Mouse (Mus musculus) heart, embryonic 12.5 days (tissue): Measurements from ENCODE around the gene Camk2g. TPM values are rescaled to one million over a fixed set of nuclear protein-coding genes. Genes with fewer than 3 reads are reported as not detected.

Experiments
- ATAC-seq: fragments of 200-750 bp; cut with Nextera tagmentation; 2 replicates; pipeline ENCODE4 v1.8.0; 2017; ENCODE audit warnings: moderate TSS enrichment, moderate library complexity; ENCODE audit not compliant: insufficient number of reproducible peaks, low FRiP score
- H3K27ac ChIP-seq: fragments of 300-500 bp; sonication (generic); 2 replicates; pipeline ENCODE4 v1.5.1; 2016; ENCODE audit warnings: mild to moderate bottlenecking, moderate library complexity; ENCODE audit not compliant: poor library complexity, severe bottlenecking
- H3K27me3 ChIP-seq: fragments of 300-500 bp; sonication (generic); replicated peaks from 2 replicates; pipeline ENCODE4 v1.6.1; 2016; ENCODE audit warnings: mild to moderate bottlenecking, moderate library complexity
- H3K36me3 ChIP-seq: fragments of 300-500 bp; sonication (generic); 2 replicates; pipeline ENCODE4 v1.6.1; 2016; ENCODE audit warnings: mild to moderate bottlenecking, moderate library complexity
- H3K4me1 ChIP-seq: fragments of 300-500 bp; sonication (generic); replicated peaks from 2 replicates; pipeline ENCODE4 v1.6.1; 2016; ENCODE audit warnings: mild to moderate bottlenecking
- H3K4me2 ChIP-seq: fragments of 300-500 bp; sonication (generic); 2 replicates; pipeline ENCODE4 v1.6.1; 2016; ENCODE audit warnings: mild to moderate bottlenecking, moderate library complexity
- H3K4me3 ChIP-seq: fragments of 300-500 bp; sonication (generic); 2 replicates; pipeline ENCODE4 v1.5.1; 2016; ENCODE audit warnings: mild to moderate bottlenecking
- H3K9ac ChIP-seq: fragments of 300-500 bp; sonication (generic); 2 replicates; pipeline ENCODE4 v1.6.1; 2016; ENCODE audit warnings: mild to moderate bottlenecking, moderate library complexity
- H3K9me3 ChIP-seq: fragments of 300-500 bp; sonication (generic); replicated peaks from 2 replicates; pipeline ENCODE4 v1.6.1; 2016; ENCODE audit warnings: mild to moderate bottlenecking, moderate library complexity
- whole genome bisulfite sequencing: fragments of 180-500 bp; shearing (Covaris S2); methylation state at CpG from one replicate; pipeline ENCODE4 v1.1.7; 2016; 5-methylcytosine and 5-hydroxymethylcytosine counted together
- polyA plus RNA-seq: library from polyadenylated mRNA; unstranded; fragments of >200 nt; fragmentation: Nextera tagmentation; extraction: Ambion mirVana; gene quantifications from 2 replicates; pipeline ENCODE4 v1.2.1, GENCODE M21; 2016

Camk2g gene
- polyA plus RNA-seq, 1 experiment from 2014 or later: 65.4 TPM

- no peak overlapping the region for H3K4me2 ChIP-seq
- 77% methylated on average over 12 of the region's 12 CpGs for WGBS
Measured at GRCm38 (mm10) chr14:20829523-20830366, 35.9 kb upstream of the Camk2g start.

GRCm38 (mm10) chr14:20828524-20828923 is 34.6 kb upstream of the Camk2g start:
- H3K4me3 ChIP-seq: no peak overlapping the region
- ATAC-seq: no peak
- H3K4me1 ChIP-seq: peaks cover 5% of the 10 kb centered on the region
- no peak overlapping the region for H3K4me2 ChIP-seq
- no peak overlapping the region for H3K27ac ChIP-seq
- H3K9me3 ChIP-seq: no peaks in the 10 kb centered on the region
- no peaks in the 10 kb centered on the region for H3K27me3 ChIP-seq
- WGBS: 86% methylated on average over 3 of the region's 3 CpGs
- no peak overlapping the region for H3K9ac ChIP-seq
- no peaks in the 10 kb centered on the region for H3K36me3 ChIP-seq

More at GRCm38 (mm10) chr14:20829523-20830366, 35.9 kb upstream of the Camk2g start:
- Histone ChIP-seq H3K9ac (no peak overlapping the region), H3K27ac (no peak overlapping the region), H3K27me3 (no peaks in the 10 kb centered on the region), H3K9me3 (no peaks in the 10 kb centered on the region), H3K36me3 (no peaks in the 10 kb centered on the region), H3K4me3 (no peak overlapping the region), H3K4me1 (peaks cover 5% of the 10 kb centered on the region)
- ATAC-seq: no peak

GRCm38 (mm10) chr14:20827491-20827890 is 33.6 kb upstream of the Camk2g start:
- Histone ChIP-seq H3K36me3 (no peaks in the 10 kb centered on the region), H3K4me3 (no peak overlapping the region), H3K9me3 (no peaks in the 10 kb centered on the region), H3K4me2 (no peak overlapping the region), H3K27ac (no peak overlapping the region), H3K4me1 (peaks cover 5% of the 10 kb centered on the region), H3K9ac (no peak overlapping the region), H3K27me3 (no peaks in the 10 kb centered on the region)
- 83% methylated on average over 5 of the region's 5 CpGs for WGBS
- no peak for ATAC-seq

- Histone ChIP-seq H3K4me3 (no peak overlapping the region), H3K27ac (no peak overlapping the region), H3K9ac (no peak overlapping the region), H3K9me3 (no peaks in the 10 kb centered on the region), H3K4me1 (peaks cover 5% of the 10 kb centered on the region), H3K4me2 (no peak overlapping the region), H3K36me3 (no peaks in the 10 kb centered on the region), H3K27me3 (no peaks in the 10 kb centered on the region)
- 79% methylated on average over 8 of the region's 8 CpGs for WGBS
- ATAC-seq: no peak
Measured at GRCm38 (mm10) chr14:20827061-20827460, 33.2 kb upstream of the Camk2g start.

GRCm38 (mm10) chr14:20825516-20825915 is 31.6 kb upstream of the Camk2g start:
- Histone ChIP-seq H3K4me1 (no peaks in the 10 kb centered on the region), H3K27me3 (no peaks in the 10 kb centered on the region), H3K36me3 (no peaks in the 10 kb centered on the region), H3K27ac (no peak overlapping the region), H3K9ac (no peak overlapping the region), H3K4me2 (no peak overlapping the region), H3K9me3 (no peaks in the 10 kb centered on the region), H3K4me3 (no peak overlapping the region)
- no peak for ATAC-seq
- 84% methylated on average over 2 of the region's 2 CpGs for WGBS

GRCm38 (mm10) chr14:20824517-20824916 is 30.6 kb upstream of the Camk2g start:
- Histone ChIP-seq H3K9me3 (no peaks in the 10 kb centered on the region), H3K9ac (no peak overlapping the region), H3K36me3 (no peaks in the 10 kb centered on the region), H3K4me1 (no peaks in the 10 kb centered on the region), H3K4me3 (no peak overlapping the region), H3K27me3 (no peaks in the 10 kb centered on the region), H3K27ac (no peak overlapping the region), H3K4me2 (no peak overlapping the region)
- WGBS: 75% methylated on average over 1 of the region's 1 CpGs
- ATAC-seq: no peak

GRCm38 (mm10) chr14:20815448-20815847 is 21.6 kb upstream of the Camk2g start:
- no peaks in the 10 kb centered on the region for H3K36me3 ChIP-seq
- H3K4me1 ChIP-seq: no peaks in the 10 kb centered on the region
- no peak overlapping the region for H3K4me2 ChIP-seq
- H3K27me3 ChIP-seq: no peaks in the 10 kb centered on the region
- peaks cover 7% of the 10 kb centered on the region; the same call in 1 of the 2 replicates for H3K9me3 ChIP-seq
- H3K27ac ChIP-seq: no peak overlapping the region
- no peak overlapping the region for H3K9ac ChIP-seq
- no peak overlapping the region for H3K4me3 ChIP-seq
- WGBS: 72% methylated on average over 3 of the region's 3 CpGs
- ATAC-seq: no peak

GRCm38 (mm10) chr14:20811779-20812406 is 18.0 kb upstream of the Camk2g start:
- 69% methylated on average over 7 of the region's 7 CpGs for WGBS
- Histone ChIP-seq H3K9ac (no peak overlapping the region), H3K9me3 (0 out of 2 replicates have a peak, but pooled peaks cover 4% of the 10 kb centered on the region), H3K4me1 (no peaks in the 10 kb centered on the region), H3K4me2 (no peak overlapping the region), H3K27ac (no peak overlapping the region), H3K27me3 (no peaks in the 10 kb centered on the region), H3K4me3 (no peak overlapping the region), H3K36me3 (no peaks in the 10 kb centered on the region)
- no peak for ATAC-seq

- peaks cover 3% of the 10 kb centered on the region; the same call in 1 of the 2 replicates for H3K4me1 ChIP-seq
- H3K4me3 ChIP-seq: no peak overlapping the region
- H3K36me3 ChIP-seq: no peaks in the 10 kb centered on the region
- no peaks in the 10 kb centered on the region for H3K27me3 ChIP-seq
- 0 out of 2 replicates have a peak, but pooled peaks cover under 1% of the 10 kb centered on the region for H3K9me3 ChIP-seq
- H3K27ac ChIP-seq: no peak overlapping the region
- WGBS: 83% methylated on average over 8 of the region's 8 CpGs
- H3K9ac ChIP-seq: no peak overlapping the region
- H3K4me2 ChIP-seq: no peak overlapping the region
- ATAC-seq: no peak
Measured at GRCm38 (mm10) chr14:20811236-20811635, 17.3 kb upstream of the Camk2g start.

- H3K9ac ChIP-seq: no peak overlapping the region
- H3K27ac ChIP-seq: no peak overlapping the region
- H3K4me1 ChIP-seq: peaks cover 15% of the 10 kb centered on the region
- no peaks in the 10 kb centered on the region for H3K9me3 ChIP-seq
- no peak overlapping the region for H3K4me2 ChIP-seq
- H3K36me3 ChIP-seq: no peaks in the 10 kb centered on the region
- no peak overlapping the region for H3K4me3 ChIP-seq
- no peak for ATAC-seq
- no peaks in the 10 kb centered on the region for H3K27me3 ChIP-seq
Measured at GRCm38 (mm10) chr14:20809820-20810219, 15.9 kb upstream of the Camk2g start.

- H3K9me3 ChIP-seq: no peaks in the 10 kb centered on the region
- no peak for ATAC-seq
- 76% methylated on average over 4 of the region's 4 CpGs for WGBS
Measured at GRCm38 (mm10) chr14:20809349-20809748, 15.5 kb upstream of the Camk2g start.

More at GRCm38 (mm10) chr14:20809349-20809748, 15.5 kb upstream of the Camk2g start:
- no peak overlapping the region for H3K27ac ChIP-seq
- no peaks in the 10 kb centered on the region for H3K27me3 ChIP-seq
- H3K4me3 ChIP-seq: no peak overlapping the region
- no peaks in the 10 kb centered on the region for H3K36me3 ChIP-seq
- H3K4me1 ChIP-seq: peaks cover 20% of the 10 kb centered on the region
- H3K4me2 ChIP-seq: no peak overlapping the region
- no peak overlapping the region for H3K9ac ChIP-seq
